Mouse (Mus musculus) 3T3-L1 (cell line): ENCODE results near the gene Olfr287.

ENCODE experiments used
- DNase-seq: peaks from one replicate; pipeline ENCODE4 v3.0.0-alpha.2; 2015; ENCODE audit warnings: low read depth, low spot score

Gene Olfr287

GRCm38 (mm10) chr15:98168622-98169004, 52.2 kb downstream of the Olfr287 start:
- no peak for DNase-seq

GRCm38 (mm10) chr15:98167645-98168621, 52.9 kb downstream of the Olfr287 start:
- DNase-seq = peak; percentile 93

- DNase-seq = no peak
Measured at GRCm38 (mm10) chr15:98166963-98167644, 53.8 kb downstream of the Olfr287 start, which contains the start of gene Ccdc184. Ccdc184 (plus strand) TSS chr15:98167158.

GRCm38 (mm10) chr15:98165525-98165924, 55.3 kb downstream of the Olfr287 start, which contains the start of gene Asb8:
Asb8 (minus strand) TSS chr15:98165625.
- DNase-seq = no peak

GRCm38 (mm10) chr15:98162561-98162960, 58.3 kb downstream of the Olfr287 start:
- no peak for DNase-seq

- no peak for DNase-seq
Measured at GRCm38 (mm10) chr15:98161026-98161805, 59.6 kb downstream of the Olfr287 start.

- DNase-seq = no peak
Measured at GRCm38 (mm10) chr15:98157253-98157652, 63.6 kb downstream of the Olfr287 start.
